Mouse (Mus musculus) neural tube, embryonic 11.5 days (tissue): Measurements from ENCODE around the gene Cnot3. TPM values are rescaled to one million over a fixed set of nuclear protein-coding genes. Genes with fewer than 3 reads are reported as not detected.

Experiments used
- ATAC-seq: fragments of 200-750 bp; cut with Nextera tagmentation; 2 replicates; pipeline ENCODE4 v1.8.0; 2017; ENCODE audit warnings: moderate number of reproducible peaks, mild to moderate bottlenecking, moderate TSS enrichment, moderate library complexity; ENCODE audit not compliant: insufficient read depth, low FRiP score, low TSS enrichment
- DNase-seq: peaks from one replicate; pipeline ENCODE4 v3.0.0-alpha.2; 2015; ENCODE audit warnings: low spot score
- H3K27ac ChIP-seq: fragments of 300-500 bp; sonication (generic); 2 replicates; pipeline ENCODE4 v1.5.1; 2014; ENCODE audit warnings: low read depth, mild to moderate bottlenecking, low read length
- H3K27me3 ChIP-seq: fragments of 300-500 bp; sonication (generic); 2 replicates; pipeline ENCODE4 v1.6.1; 2014; ENCODE audit warnings: mild to moderate bottlenecking, low read length, mixed read lengths; ENCODE audit not compliant: control insufficient read depth, insufficient read depth
- H3K36me3 ChIP-seq: fragments of 300-500 bp; sonication (generic); 2 replicates; pipeline ENCODE4 v1.6.1; 2014; ENCODE audit warnings: mild to moderate bottlenecking, low read length, moderate library complexity, mixed read lengths; ENCODE audit not compliant: control insufficient read depth, insufficient read depth
- H3K4me1 ChIP-seq: fragments of 300-500 bp; sonication (generic); 2 replicates; pipeline ENCODE4 v1.6.1; 2014; ENCODE audit warnings: low read length, mixed read lengths; ENCODE audit not compliant: control insufficient read depth, insufficient read depth
- H3K4me2 ChIP-seq: fragments of 300-500 bp; sonication (generic); 2 replicates; pipeline ENCODE4 v1.6.1; 2014; ENCODE audit warnings: low read depth, mild to moderate bottlenecking, moderate library complexity
- H3K4me3 ChIP-seq: fragments of 300-500 bp; sonication (generic); 2 replicates; pipeline ENCODE4 v1.5.1; 2014; ENCODE audit warnings: low read depth, low read length
- H3K9ac ChIP-seq: fragments of 300-500 bp; sonication (generic); 2 replicates; pipeline ENCODE4 v1.6.1; 2014; ENCODE audit warnings: mild to moderate bottlenecking, low read length
- H3K9me3 ChIP-seq: fragments of 300-500 bp; sonication (generic); 2 replicates; pipeline ENCODE4 v1.6.1; 2016; ENCODE audit warnings: low read length; ENCODE audit not compliant: control insufficient read depth
- WGBS: fragments of 180-500 bp; shearing (Covaris S2); extraction: QIAGEN DNeasy Blood & Tissue Kit; methylation state at CpG from one replicate; pipeline ENCODE4 v1.1.7; 2014; 5-methylcytosine and 5-hydroxymethylcytosine counted together
- polyA plus RNA-seq: library from polyadenylated mRNA; unstranded; fragments of >200 nt; fragmentation: Nextera tagmentation; extraction: Ambion mirVana; gene quantifications from 2 replicates; pipeline ENCODE4 v1.2.1, GENCODE M21; 2014

Cnot3 gene
- polyA plus RNA-seq, 1 experiment from 2014 or later = 75.4 TPM

DNA sequence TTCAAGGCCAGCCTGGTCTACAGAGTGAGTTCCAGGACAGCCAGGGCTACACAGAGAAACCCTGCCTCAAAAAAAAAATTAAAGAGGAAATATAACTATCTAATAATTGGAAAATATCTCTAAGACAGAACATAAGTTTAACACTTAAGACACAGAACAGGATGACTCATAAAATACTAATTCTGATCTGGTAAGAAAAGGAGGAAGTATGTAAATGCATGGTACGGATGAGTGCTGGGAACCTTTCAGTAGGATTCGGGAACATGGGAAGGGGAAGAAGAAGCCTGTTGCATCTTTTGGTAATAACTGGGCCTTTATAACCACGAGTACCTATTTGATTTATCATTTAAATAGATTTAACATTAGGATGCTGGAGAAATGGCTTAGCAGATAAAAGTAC lies 31.0 kb upstream of the Cnot3 start:
- WGBS = 79% methylated on average over 3 of the region's 3 CpGs

DNA sequence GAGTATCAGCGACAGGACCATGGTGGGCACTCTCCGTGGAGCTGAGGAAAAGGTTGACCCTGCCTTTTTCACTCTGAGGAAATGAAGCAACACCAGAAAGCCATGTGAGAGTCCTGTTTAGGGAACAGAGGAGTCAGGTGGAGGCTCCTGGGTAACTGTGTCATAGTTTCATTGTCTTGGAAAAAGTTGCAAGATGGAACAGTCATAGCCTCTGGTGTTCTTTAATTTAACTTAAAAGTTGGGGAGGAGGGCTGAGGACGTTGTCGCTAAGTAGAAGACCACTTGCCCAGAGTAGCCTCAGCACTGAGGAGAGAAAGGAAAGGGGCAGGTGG lies 29.0 kb upstream of the Cnot3 start, which contains the start of gene Oscar:
Gene Oscar, minus strand, starts transcription at position 101 of the 332 bp plus-strand sequence.
- 85% methylated on average over 4 of the region's 4 CpGs for WGBS
- H3K4me3 ChIP-seq = peak within 1 kb of the TSS; percentile 66; the same call in 1 of the 2 replicates
- DNase-seq (no peak), ATAC-seq (no peak)
- no peak within 1 kb of the TSS for H3K9ac ChIP-seq
- no peak within 1 kb of the TSS for H3K27ac ChIP-seq
- H3K36me3 ChIP-seq = peaks cover 10% of the 10 kb centered on the region
- no peaks in the 10 kb centered on the region for H3K27me3 ChIP-seq
- peak within 1 kb of the TSS; percentile 73; the same call in 1 of the 2 replicates for H3K4me2 ChIP-seq
- H3K4me1 ChIP-seq = peaks cover 6% of the 10 kb centered on the region; the same call in 1 of the 2 replicates
- H3K9me3 ChIP-seq = no peaks in the 10 kb centered on the region

More for the DNA sequence above, 31.0 kb upstream of the Cnot3 start:
- no peak overlapping the region for H3K27ac ChIP-seq
- peaks cover 6% of the 10 kb centered on the region; the same call in 1 of the 2 replicates for H3K4me1 ChIP-seq
- no peak overlapping the region for H3K4me2 ChIP-seq
- H3K4me3 ChIP-seq = no peak overlapping the region
- ATAC-seq (no peak), DNase-seq (no peak)
- H3K9ac ChIP-seq = no peak overlapping the region
- H3K27me3 ChIP-seq = no peaks in the 10 kb centered on the region
- no peaks in the 10 kb centered on the region for H3K36me3 ChIP-seq
- H3K9me3 ChIP-seq = no peaks in the 10 kb centered on the region

DNA sequence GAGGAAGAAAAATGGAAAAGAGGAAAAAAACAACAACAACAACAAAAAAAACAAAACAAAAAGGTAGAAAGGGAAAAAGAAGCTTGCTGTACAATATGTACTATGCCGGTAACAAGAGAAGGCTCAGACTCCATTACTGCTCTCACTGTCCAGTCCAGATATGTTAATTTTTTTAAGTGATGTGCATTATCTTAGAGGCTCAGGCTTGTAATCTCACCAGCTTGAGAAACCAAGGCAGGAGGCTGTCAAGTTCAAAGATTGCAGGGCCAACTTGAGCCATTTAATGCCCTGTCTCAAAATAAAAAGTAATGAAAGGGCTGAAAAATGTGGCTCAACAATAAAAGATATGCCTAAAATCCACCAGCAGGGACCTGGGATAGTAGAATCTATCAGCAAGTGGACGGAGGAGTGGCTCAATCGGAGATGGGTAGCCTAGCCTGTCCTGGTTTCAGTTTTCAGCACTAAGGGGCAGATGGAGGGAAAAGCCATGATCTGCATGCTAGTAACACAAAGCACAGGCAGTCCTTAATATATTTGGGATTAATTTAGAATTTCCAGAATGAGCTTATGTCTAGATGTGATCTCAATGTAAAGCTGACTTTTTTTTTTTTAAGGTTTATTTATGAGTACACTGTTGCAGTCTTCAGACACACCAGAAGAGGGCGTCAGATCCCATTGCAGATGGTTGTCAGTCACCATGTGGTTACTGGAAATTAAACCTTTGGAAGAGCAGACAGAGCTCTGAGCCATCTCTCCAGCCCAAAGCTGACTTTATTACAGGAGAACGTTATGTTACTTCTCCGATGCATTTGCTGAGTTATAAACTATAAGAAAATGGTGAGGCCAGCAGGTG lies 28.5 kb upstream of the Cnot3 start:
- 41% methylated on average over 6 of the region's 6 CpGs for WGBS
- H3K4me2 ChIP-seq = peak overlapping the region; percentile 73; the same call in 1 of the 2 replicates

DNA sequence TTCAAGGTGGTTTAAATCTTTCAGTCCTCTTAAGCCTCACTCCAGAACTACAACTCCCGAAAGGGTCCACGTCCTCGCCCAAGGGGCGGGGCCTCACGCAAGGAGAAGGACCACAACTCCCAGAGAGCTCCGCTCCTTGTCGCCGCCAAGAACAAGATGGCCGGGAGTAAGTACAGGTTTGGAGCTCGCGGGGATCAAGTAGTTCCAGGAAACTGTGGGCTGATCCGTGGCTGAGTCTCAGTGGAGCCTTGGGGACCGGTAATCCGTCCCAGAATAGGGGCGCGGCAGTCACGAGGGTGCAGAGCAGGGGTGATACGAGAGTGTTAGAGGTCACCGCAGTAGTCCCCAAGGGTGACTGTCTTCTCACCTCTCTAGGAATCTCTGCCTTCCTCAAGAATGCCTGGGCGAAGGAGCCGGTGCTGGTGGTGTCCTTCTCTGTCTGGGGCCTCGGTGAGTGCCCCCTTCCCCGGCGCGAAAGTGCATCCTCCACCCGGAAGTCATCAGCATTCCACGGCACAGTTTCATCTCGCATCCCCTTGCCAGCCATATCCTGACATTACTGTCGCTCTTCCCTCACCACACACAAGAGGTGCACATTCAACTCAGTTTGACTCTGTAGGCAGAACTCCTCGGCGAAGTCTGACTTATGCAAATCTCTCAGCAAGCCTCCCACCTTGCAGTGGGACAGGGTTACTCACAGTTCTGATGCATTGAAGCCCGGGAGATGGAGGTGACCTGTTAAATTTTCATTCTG lies 27.6 kb upstream of the Cnot3 start, which contains the start of gene Ndufa3:
Gene Ndufa3, plus strand, starts transcription at position 132 of the 754 bp plus-strand sequence.
- no peaks in the 10 kb centered on the region for H3K9me3 ChIP-seq
- H3K27ac ChIP-seq = no peak within 1 kb of the TSS

More for the DNA sequence above, 28.5 kb upstream of the Cnot3 start:
- no peak overlapping the region for H3K9ac ChIP-seq
- no peak for DNase-seq
- no peaks in the 10 kb centered on the region for H3K9me3 ChIP-seq
- ATAC-seq = peak; percentile 35
- H3K4me3 ChIP-seq = peak overlapping the region; percentile 66
- peaks cover 10% of the 10 kb centered on the region for H3K36me3 ChIP-seq
- H3K4me1 ChIP-seq = peaks cover 6% of the 10 kb centered on the region; the same call in 1 of the 2 replicates
- no peak overlapping the region for H3K27ac ChIP-seq
- no peaks in the 10 kb centered on the region for H3K27me3 ChIP-seq

DNA sequence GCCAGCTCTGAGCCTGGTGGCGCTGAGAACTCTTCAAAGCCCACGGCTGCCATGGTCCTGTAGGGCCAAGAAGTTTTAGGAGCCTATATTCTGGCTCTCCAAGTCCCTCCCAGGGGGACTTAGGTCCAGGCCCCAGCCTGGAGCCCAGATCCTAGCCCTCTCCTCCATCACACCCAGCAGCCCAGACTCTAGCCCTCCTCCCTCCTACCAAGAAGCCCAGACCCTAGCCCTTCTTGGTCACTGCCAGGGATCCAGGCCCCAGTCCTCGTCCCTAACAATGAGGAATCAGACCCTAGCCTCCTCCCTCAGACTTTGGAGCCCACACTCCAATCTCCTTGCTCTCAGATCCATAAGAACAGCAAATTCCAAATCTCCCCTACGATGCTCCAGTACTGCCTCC lies 16.0 kb upstream of the Cnot3 start:
- peaks cover 10% of the 10 kb centered on the region for H3K4me1 ChIP-seq
- WGBS = 44% methylated on average over 4 of the region's 4 CpGs
- H3K27me3 ChIP-seq = no peaks in the 10 kb centered on the region
- no peak for DNase-seq
- H3K27ac ChIP-seq = no peak overlapping the region
- H3K4me3 ChIP-seq = peak overlapping the region; percentile 57
- H3K36me3 ChIP-seq = no peaks in the 10 kb centered on the region; the same call in 1 of the 2 replicates
- H3K4me2 ChIP-seq = peak overlapping the region; percentile 92
- peak overlapping the region; percentile 67 for H3K9ac ChIP-seq
- ATAC-seq = peak; percentile 56; the same call in 1 of the 2 replicates
- no peaks in the 10 kb centered on the region for H3K9me3 ChIP-seq

More for the DNA sequence above, 27.6 kb upstream of the Cnot3 start, which contains the start of gene Ndufa3:
- ATAC-seq (peak; percentile 95), DNase-seq (peak; percentile 87)
- peak within 1 kb of the TSS; percentile 69 for H3K9ac ChIP-seq
- H3K4me3 ChIP-seq = peak within 1 kb of the TSS; percentile 66
- peaks cover 6% of the 10 kb centered on the region; the same call in 1 of the 2 replicates for H3K4me1 ChIP-seq
- peak within 1 kb of the TSS; percentile 73 for H3K4me2 ChIP-seq
- H3K27me3 ChIP-seq = no peaks in the 10 kb centered on the region
- H3K36me3 ChIP-seq = peaks cover 10% of the 10 kb centered on the region
- WGBS = under 1% methylated on average over 32 of the region's 32 CpGs

DNA sequence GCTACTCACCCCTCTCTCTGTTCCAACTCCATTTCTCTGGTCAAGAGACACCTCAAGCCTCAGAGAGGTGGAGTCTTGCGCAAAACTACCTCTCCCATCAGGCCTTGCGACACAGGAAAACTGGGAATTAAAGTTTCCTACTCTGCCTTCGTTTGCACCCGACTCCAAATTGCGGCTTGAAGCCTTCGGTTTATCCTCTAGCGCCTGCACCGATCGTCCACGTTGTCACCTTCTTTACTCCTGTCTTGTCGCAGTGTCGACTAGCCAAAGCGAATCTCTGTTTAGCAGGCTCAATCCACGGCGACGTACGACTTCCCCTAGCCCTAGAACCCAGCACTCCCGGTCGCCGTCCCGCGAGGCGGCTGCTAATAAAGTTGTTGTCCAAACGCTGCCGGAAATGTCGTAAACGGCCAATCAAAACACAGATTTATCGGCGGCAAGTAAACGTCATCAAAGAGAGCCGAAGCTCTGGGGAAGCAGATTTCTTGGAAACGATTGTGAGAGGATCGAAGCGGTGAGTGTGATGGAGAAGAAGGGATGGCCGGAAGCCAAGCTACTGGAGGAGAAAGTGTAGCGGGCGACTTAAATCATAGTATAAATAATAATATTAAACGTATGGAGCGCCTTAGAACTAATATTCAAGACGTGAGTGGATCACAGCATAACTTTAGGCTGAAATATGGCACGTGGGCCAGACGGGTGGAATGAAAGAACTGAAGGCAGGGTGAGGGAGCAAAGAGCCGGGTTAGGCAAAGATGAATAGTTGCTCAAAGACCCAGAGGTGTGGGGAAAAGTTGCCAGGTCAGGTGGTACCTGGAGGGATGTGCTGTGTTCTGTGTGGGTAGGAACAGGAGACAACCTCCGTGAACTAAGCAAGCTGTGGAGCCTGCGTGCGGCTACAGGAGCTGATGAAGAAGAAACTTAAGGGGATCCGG lies 15.3 kb upstream of the Cnot3 start, which contains the start of the genes Tfpt and Prpf31:
Gene Tfpt, minus strand, starts transcription at position 387 of the 935 bp plus-strand sequence.
Gene Prpf31, plus strand, starts transcription at position 443 of the 935 bp plus-strand sequence.
- Histone ChIP-seq H3K36me3 (peaks cover 3% of the 10 kb centered on the region; the same call in 1 of the 2 replicates), H3K27ac (no peak within 1 kb of the TSS), H3K9me3 (no peaks in the 10 kb centered on the region), H3K4me3 (peak within 1 kb of the TSS; percentile 57), H3K4me2 (peak within 1 kb of the TSS; percentile 92), H3K9ac (peak within 1 kb of the TSS; percentile 79), H3K4me1 (peaks cover 10% of the 10 kb centered on the region), H3K27me3 (no peaks in the 10 kb centered on the region)
- under 1% methylated on average over 47 of the region's 47 CpGs for WGBS
- ATAC-seq (peak; percentile 85), DNase-seq (peak; percentile 91)

DNA sequence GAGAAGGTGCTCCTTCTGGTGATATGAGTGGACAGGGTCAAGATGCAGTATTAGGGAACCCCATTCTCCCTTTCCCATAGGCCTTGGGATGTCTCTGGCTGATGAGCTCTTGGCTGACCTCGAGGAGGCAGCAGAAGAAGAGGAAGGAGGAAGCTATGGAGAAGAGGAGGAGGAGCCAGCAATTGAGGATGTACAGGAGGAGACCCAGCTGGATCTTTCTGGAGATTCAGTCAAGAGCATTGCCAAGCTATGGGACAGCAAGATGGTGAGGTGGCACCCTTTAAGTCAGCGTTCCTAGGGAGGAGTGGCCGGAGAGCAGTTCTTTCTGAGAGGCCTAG lies 14.6 kb upstream of the Cnot3 start:
- H3K36me3 ChIP-seq = peaks cover 3% of the 10 kb centered on the region; the same call in 1 of the 2 replicates
- WGBS = 65% methylated on average over 3 of the region's 3 CpGs
- H3K4me1 ChIP-seq = peaks cover 10% of the 10 kb centered on the region
- H3K4me2 ChIP-seq = peak overlapping the region; percentile 90
- peak overlapping the region; percentile 79 for H3K9ac ChIP-seq
- DNase-seq = no peak
- ATAC-seq = no peak
- H3K27me3 ChIP-seq = no peaks in the 10 kb centered on the region
- peak overlapping the region; percentile 57 for H3K4me3 ChIP-seq
- no peaks in the 10 kb centered on the region for H3K9me3 ChIP-seq
- no peak overlapping the region for H3K27ac ChIP-seq
